ENCODE assay signal across 10 mouse cellular contexts in the genomic region with DNA sequence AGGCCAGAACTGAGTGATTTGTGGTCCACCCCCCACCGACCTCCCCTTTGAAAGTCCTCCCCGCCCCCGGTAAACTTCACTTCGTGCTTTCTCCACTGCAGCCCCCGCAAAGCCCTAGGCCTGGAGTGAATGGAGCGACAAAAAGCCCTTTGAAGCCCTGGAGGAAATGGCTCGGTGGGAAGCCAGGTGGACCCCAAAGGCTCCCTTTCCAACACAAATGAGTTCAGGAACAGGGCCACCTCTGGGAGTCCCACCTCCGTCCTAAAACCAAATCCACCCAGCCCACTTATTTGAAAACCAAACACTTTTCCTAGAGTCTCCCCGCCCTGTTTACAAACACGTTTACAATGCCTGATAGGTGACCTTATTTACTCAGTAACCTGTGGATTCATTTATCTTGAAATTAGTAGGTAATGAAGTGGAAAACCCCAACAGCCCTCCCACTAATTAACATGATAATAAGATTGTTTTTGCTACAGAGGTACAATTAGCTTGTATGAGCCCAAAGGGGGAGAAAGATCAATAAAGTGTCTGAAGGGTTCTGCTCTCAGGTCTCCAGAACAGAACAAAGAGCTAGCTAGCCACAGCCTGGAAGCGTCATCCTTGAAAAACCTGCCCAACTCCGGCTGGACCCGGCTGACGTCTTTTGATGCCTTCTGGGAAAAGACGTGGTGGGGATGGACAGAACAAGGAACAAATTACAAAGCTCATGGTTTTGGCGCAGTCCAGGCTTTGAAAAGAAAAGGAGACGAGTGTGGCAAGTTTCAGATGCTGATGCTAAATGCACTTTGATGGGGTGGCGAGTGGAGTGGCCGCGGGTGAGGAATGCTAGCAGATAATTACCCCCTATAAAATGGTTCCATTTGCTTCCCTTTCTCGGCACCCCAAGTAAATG.
DNase-seq lines count a peak whose midpoint lies in the region; ATAC-seq and TF ChIP-seq lines count a peak whose summit lies in the region.
"Had no signal": no experiment of that assay in that cellular context is flagged by ENCODE, and none has a peak within 500 bp of the region (broad histone marks: within the 10 kb centered on the region; RNA-seq: fewer than 3 reads in every experiment).

No protein-coding gene starts in this region.

- 0 out of 2 replicates have a peak overlapping the region, but pooled peaks have one; percentile 15 for H3K4me3 ChIP-seq in ES-Bruce4 (ENCODE audit: low read depth, low read length)
- H3K4me3 ChIP-seq in ES-E14 (ENCODE audit: insufficient read depth in 1 of 2, low read depth in 1 of 2, low read length in 2 of 2, poor library complexity in 1 of 2, severe bottlenecking in 1 of 2), result peak overlapping the region; percentile 8 to 40; a peak in 2 of 4 replicates
- no peak overlapping the region for H3K4me3 ChIP-seq in forebrain, embryonic 14.5 days (ENCODE audit: low read depth, low read length)
- H3K4me3 ChIP-seq in midbrain, embryonic 11.5 days (ENCODE audit: low read depth, low read length), result no peak overlapping the region

- TF ChIP-seq CTCF in ES-Bruce4 (IDR thresholded peaks at IDR 0.05; ENCODE audit: low read depth, low read length), result no peak

- 2% methylated on average over 21 of the region's 21 CpGs for WGBS in forebrain, embryonic 14.5 days
- 2% methylated on average over 21 of the region's 21 CpGs for WGBS in midbrain, embryonic 11.5 days

- H3K27ac ChIP-seq in ES-Bruce4 (ENCODE audit: insufficient read depth, low read length), result peak overlapping the region; percentile 78
- peak overlapping the region; percentile 93 for H3K27ac ChIP-seq in ES-E14 (ENCODE audit: insufficient read depth, low read depth, low read length, poor library complexity, severe bottlenecking)
- H3K27ac ChIP-seq in forebrain, embryonic 14.5 days (ENCODE audit: low read depth, low read length), result no peak overlapping the region
- H3K27ac ChIP-seq in midbrain, embryonic 11.5 days (ENCODE audit: low read depth, low read length), result no peak overlapping the region
- H3K27ac ChIP-seq: liver, embryonic 14.5 days had no signal

- H3K36me3 ChIP-seq in ES-Bruce4 (ENCODE audit: control insufficient read depth, insufficient read depth, low read length, poor library complexity, severe bottlenecking) (no peaks in the 10 kb centered on the region), ES-E14 (ENCODE audit: control insufficient read depth, insufficient read depth, low read length, poor library complexity, severe bottlenecking) (no peaks in the 10 kb centered on the region)
- H3K36me3 ChIP-seq in forebrain, embryonic 14.5 days (ENCODE audit: control insufficient read depth, insufficient read depth, low read length), result no peaks in the 10 kb centered on the region
- no peaks in the 10 kb centered on the region for H3K36me3 ChIP-seq in midbrain, embryonic 11.5 days (ENCODE audit: control insufficient read depth, insufficient read depth, low read length)

- peak; percentile 87 for DNase-seq in ES-E14 (ENCODE audit: low read depth, low spot score)
- peak; percentile 42 for DNase-seq in forebrain, embryonic 14.5 days (ENCODE audit: low spot score)
- DNase-seq in midbrain, embryonic 11.5 days (ENCODE audit: low spot score, missing footprints), result peak; percentile 91
- DNase-seq in adrenal gland, postnatal 4 days (ENCODE audit: low spot score in 2 of 2), result no peak
- no peak for DNase-seq in frontal cortex, postnatal 14 days (ENCODE audit: low spot score in 2 of 2)
- DNase-seq in frontal cortex, postnatal 25 days (ENCODE audit: low spot score in 2 of 2), result no peak
- DNase-seq: gastrocnemius, postnatal 25 days had no signal

- H3K27me3 ChIP-seq in ES-Bruce4 (ENCODE audit: control insufficient read depth, insufficient read depth, low read length, poor library complexity, severe bottlenecking), result no peaks in the 10 kb centered on the region
- peaks cover 29% of the 10 kb centered on the region for H3K27me3 ChIP-seq in forebrain, embryonic 14.5 days (replicated peaks; ENCODE audit: control insufficient read depth, insufficient read depth, low read length)
- no peaks in the 10 kb centered on the region; the same call in 1 of the 2 replicates for H3K27me3 ChIP-seq in midbrain, embryonic 11.5 days (ENCODE audit: control insufficient read depth, insufficient read depth, low read length)

- peak; percentile 62 for ATAC-seq in forebrain, embryonic 14.5 days
- ATAC-seq in midbrain, embryonic 11.5 days (ENCODE audit: low FRiP score), result 0 out of 2 replicates have a peak, but pooled peaks have one; percentile 40
- no peak for ATAC-seq in megakaryocyte, adult 5-6 weeks (ENCODE audit: poor library complexity, severe bottlenecking)

- no peaks in the 10 kb centered on the region for H3K9me3 ChIP-seq in ES-Bruce4 (replicated peaks; ENCODE audit: control insufficient read depth, insufficient read depth, low read length, poor library complexity, severe bottlenecking)
- H3K9me3 ChIP-seq in ES-E14 (ENCODE audit: control insufficient read depth, insufficient read depth, low read depth, low read length), result no peaks in the 10 kb centered on the region
- H3K9me3 ChIP-seq in forebrain, embryonic 14.5 days (replicated peaks; ENCODE audit: control insufficient read depth, low read length), result no peaks in the 10 kb centered on the region
- no peaks in the 10 kb centered on the region for H3K9me3 ChIP-seq in midbrain, embryonic 11.5 days (ENCODE audit: control insufficient read depth, low read length)

- peak; percentile 92 for TF ChIP-seq EP300 in ES-Bruce4 (IDR thresholded peaks at IDR 0.05; ENCODE audit: insufficient read depth, low read depth, low read length)

- H3K9ac ChIP-seq in ES-Bruce4 (ENCODE audit: low read depth, poor library complexity, severe bottlenecking) (no peak overlapping the region), ES-E14 (ENCODE audit: insufficient read depth, low read depth, low read length, poor library complexity, severe bottlenecking) (peak overlapping the region; percentile 56; the same call in 1 of the 2 replicates)
- no peak overlapping the region for H3K9ac ChIP-seq in forebrain, embryonic 14.5 days (ENCODE audit: low read length)
- H3K9ac ChIP-seq in midbrain, embryonic 11.5 days (ENCODE audit: low read length), result no peak overlapping the region
- H3K9ac ChIP-seq: liver, embryonic 14.5 days had no signal

- H3K4me1 ChIP-seq in ES-Bruce4 (ENCODE audit: control insufficient read depth, insufficient read depth, low read length), result peaks cover 6% of the 10 kb centered on the region
- H3K4me1 ChIP-seq in ES-E14 (ENCODE audit: control insufficient read depth in 2 of 2, insufficient read depth in 2 of 2, low read length in 2 of 2, poor library complexity in 1 of 2), result peaks cover 0 to 9% of the 10 kb centered on the region in 2 experiments; a peak in 2 of 4 replicates
- H3K4me1 ChIP-seq in forebrain, embryonic 14.5 days (ENCODE audit: control insufficient read depth, insufficient read depth, low read length), result peaks cover 5% of the 10 kb centered on the region; the same call in 1 of the 2 replicates
- peaks cover 8% of the 10 kb centered on the region; the same call in 1 of the 2 replicates for H3K4me1 ChIP-seq in midbrain, embryonic 11.5 days (ENCODE audit: control insufficient read depth, insufficient read depth, low read length)

- H3K4me2 ChIP-seq in forebrain, embryonic 14.5 days (ENCODE audit: low read length), result peak overlapping the region; percentile 33; the same call in 1 of the 2 replicates
- peak overlapping the region; percentile 28; the same call in 1 of the 2 replicates for H3K4me2 ChIP-seq in midbrain, embryonic 11.5 days

- no peak for TF ChIP-seq POLR2A in ES-Bruce4 (IDR thresholded peaks at IDR 0.05; ENCODE audit: insufficient read depth, low read length)

- in situ Hi-C loops in ES-E14 (cut with MboI; ENCODE audit: low sequenced_read_pairs in 2 of 2, unreplicated experiment in 2 of 2), result no loop called here

TF ChIP-seq in ES-E14, 5 proteins besides CTCF, POLR2A, EP300 and RAD21:
- TF ChIP-seq ZC3H11A (IDR thresholded peaks at IDR 0.05; ENCODE audit: borderline replicate concordance, low read depth, low read length), result no peak
- TF ChIP-seq ZNF384 (IDR thresholded peaks at IDR 0.05; ENCODE audit: low read depth, low read length), result no peak
- no peak for TF ChIP-seq CHD2 (IDR thresholded peaks at IDR 0.05; ENCODE audit: low read depth, low read length)
- no peak for TF ChIP-seq HCFC1 (IDR thresholded peaks at IDR 0.05; ENCODE audit: borderline replicate concordance, insufficient read depth, low read length)
- TF ChIP-seq MAFK (IDR thresholded peaks at IDR 0.05; ENCODE audit: insufficient read depth, low read depth, low read length), result no peak

Comparison
In these comparisons a context has a peak if more than half of its experiments do, and no peak if none do; other contexts are left out.
1. H3K27ac ChIP-seq: peak in ES-Bruce4 (single experiment) and ES-E14 (single experiment); none in forebrain, embryonic 14.5 days (single experiment) and midbrain, embryonic 11.5 days (single experiment).
2. H3K4me3 ChIP-seq: peak in ES-Bruce4 (single experiment) and ES-E14 (2 of 2); none in forebrain, embryonic 14.5 days (single experiment) and midbrain, embryonic 11.5 days (single experiment).
3. DNase-seq: peak in ES-E14 (single experiment), forebrain, embryonic 14.5 days (single experiment) and midbrain, embryonic 11.5 days (single experiment); none in adrenal gland, postnatal 4 days (0 of 2), frontal cortex, postnatal 14 days (0 of 2) and frontal cortex, postnatal 25 days (0 of 2).